Mouse (Mus musculus) adrenal gland, adult 10 weeks (tissue): ENCODE data around the gene 4921517D22Rik. TPM values are rescaled to one million over a fixed set of nuclear protein-coding genes. Genes with fewer than 3 reads are reported as not detected.

ENCODE experiments used
- polyA plus RNA-seq: library from polyadenylated mRNA; stranded (reverse); fragments of 350-450 nt; fragmentation: Illumina TruSeq; extraction: RNeasy Lipid Tissue Mini Kit (QIAGEN cat#74804); gene quantifications from one replicate; pipeline ENCODE4 v1.2.3, GENCODE M21; 2014; ENCODE audit warnings: low read depth, low replicate concordance

The 4921517D22Rik gene
- not detected for polyA plus RNA-seq

DNA sequence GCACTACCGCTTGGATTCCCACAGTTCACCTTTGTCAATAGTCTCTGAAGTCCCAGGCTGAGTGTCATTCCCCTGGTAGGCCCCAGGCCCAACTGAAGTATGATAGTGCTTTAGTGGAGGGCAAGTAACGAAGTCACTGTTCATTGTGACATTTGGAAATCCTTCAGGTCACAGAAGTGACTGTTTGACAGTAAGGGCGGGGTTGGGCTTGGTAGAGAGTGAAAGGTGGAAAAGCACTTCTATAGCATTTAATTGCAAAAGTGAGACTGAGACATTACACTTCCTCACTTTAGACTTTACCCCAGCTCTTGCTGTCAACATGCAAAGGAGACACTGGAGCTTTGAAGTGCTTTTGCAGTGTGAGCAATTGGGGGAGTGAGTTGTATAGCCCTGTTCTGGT, at the start of gene 4921517D22Rik:
Gene 4921517D22Rik, minus strand, starts transcription at position 101 of the 400 bp plus-strand sequence.

DNA sequence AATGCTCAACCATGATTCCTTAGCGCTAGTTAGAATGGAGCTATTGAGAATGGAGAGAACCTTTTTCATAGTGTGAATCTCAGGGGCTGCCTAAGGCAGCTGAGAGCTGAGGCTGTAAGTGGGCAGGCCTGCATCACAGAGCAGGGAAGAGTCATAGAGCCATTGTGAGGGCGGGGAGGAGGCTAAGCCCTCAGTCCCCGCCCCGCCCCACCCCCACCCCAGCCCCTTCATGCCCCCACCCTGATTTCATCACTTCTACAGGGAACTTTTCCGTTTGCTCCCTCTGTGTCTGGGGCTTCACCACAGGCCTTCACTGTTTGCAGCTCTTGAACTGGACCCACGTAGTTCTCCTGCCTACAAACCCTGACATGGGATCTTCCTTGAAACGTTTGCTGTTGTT, 37.7 kb upstream of the 4921517D22Rik start, which contains the start of gene Spata31d1d:
Gene Spata31d1d, minus strand, starts transcription at position 101 of the 400 bp plus-strand sequence.

DNA sequence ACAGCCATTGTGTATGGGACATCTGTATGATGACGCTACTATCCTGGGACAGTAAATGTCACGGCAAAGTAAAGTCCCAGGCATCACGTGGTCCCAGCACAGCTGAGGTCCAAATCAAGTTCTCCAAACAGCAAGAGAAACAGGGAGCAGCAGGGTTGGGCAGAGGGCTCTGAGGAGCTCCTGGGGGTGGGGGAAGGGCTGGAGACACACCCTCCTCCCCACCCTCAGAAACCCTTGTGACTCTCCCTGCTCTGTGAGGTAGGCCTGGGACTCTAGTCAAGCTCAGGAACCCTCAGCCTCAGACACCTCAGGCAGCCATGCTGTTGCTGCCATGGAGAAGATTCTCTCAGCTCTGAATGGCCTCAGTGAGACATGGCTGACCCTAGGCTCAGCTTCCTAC, 18.1 kb upstream of the 4921517D22Rik start, which contains the start of gene Spata31d1b:
Gene Spata31d1b, plus strand, starts transcription at position 301 of the 400 bp plus-strand sequence.

DNA sequence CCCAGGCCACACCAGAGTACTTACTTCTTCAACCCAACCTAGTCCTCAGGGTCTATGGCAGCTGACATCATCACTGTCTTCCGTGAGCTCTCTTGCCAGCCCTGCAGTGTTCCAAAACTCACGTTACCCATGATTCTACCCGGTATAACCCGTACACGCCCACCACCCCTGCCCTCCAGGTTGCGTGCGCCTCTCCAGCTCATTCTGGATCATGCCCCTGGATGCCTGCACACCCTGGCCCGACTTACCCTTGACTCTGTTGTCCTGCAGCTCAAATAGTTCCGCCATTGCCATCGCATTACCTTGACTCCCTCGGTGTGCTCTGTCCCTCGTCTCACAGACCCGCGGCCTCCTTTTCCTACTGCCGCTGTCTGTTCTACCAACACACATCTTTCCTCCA, 16.3 kb upstream of the 4921517D22Rik start, which contains the start of gene Spata31d1a:
Gene Spata31d1a, minus strand, starts transcription at position 101 of the 400 bp plus-strand sequence.

DNA sequence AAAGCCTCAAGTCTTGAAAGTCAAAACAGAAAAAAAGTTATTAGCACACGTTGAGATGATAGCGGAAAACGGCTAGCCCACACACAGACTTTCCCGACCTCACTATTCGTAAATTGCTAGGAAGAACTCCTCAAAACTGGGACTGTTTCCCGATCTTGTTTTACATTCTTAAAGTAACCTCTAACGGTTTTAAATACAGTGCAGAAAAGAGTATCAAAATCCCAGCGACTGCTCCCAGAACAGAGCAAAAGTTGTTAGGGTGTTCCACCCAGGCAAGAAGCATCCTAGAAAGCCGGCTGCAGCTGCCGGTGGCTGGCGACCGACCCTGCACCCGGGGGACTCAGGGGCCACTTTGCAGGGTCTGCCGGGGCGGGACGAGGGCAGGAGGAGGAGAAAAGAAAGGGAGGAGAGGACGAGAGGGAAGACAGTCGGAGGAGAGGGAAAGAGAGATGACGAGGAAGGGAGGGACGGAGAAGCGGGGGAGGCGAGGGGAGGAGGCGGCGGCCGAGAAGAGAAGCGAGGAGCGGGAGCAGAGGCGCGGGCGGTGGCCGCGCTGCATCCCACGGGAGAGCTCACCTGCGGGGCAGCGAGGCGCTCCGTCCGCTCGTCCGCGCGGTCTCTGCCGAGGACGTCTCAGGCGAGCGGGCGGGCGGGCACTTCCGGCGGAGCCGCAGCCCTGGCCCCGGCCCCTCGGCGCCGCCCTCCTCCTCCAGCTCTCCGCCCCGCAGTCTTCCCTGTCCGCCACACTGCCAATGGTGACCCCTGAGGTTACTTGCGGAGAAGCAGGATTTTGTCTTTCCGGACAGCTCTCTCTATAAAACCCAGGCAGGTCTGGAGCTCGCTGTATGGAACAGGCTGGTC, 18.5 kb downstream of the 4921517D22Rik start, which contains the start of gene Golm1:
Gene Golm1, minus strand, starts transcription at position 661 of the 861 bp plus-strand sequence.

Other genes starting within 250 kb of the 4921517D22Rik start
- 53.8 TPM for gene Agtpbp1, start 108.9 kb downstream of the 4921517D22Rik start, polyA plus RNA-seq
- 151 TPM for gene Naa35, start 108.8 kb downstream of the 4921517D22Rik start, polyA plus RNA-seq
- 7.7 TPM for gene Golm1, start 18.3 kb downstream of the 4921517D22Rik start, polyA plus RNA-seq
- not detected for gene Spata31d1a, start 16.2 kb upstream of the 4921517D22Rik start, polyA plus RNA-seq
- gene Spata31d1b, start 18.2 kb upstream of the 4921517D22Rik start, polyA plus RNA-seq: not detected
- gene Spata31d1d, start 37.6 kb upstream of the 4921517D22Rik start, polyA plus RNA-seq: not detected
- gene 1700014D04Rik, start 52.6 kb upstream of the 4921517D22Rik start, polyA plus RNA-seq: not detected
- 121 TPM for gene Isca1, start 75.7 kb upstream of the 4921517D22Rik start, polyA plus RNA-seq
- gene Gm49354, start 88.1 kb upstream of the 4921517D22Rik start, polyA plus RNA-seq: not detected
- gene Tut7, start 129.0 kb upstream of the 4921517D22Rik start, polyA plus RNA-seq: 181 TPM